Mouse (Mus musculus): ENCODE data around the gene Tmtc2.
A peak's percentile ranks its signal among the peaks of the same experiment; 100 is the strongest.

Tmtc2 gene

DNA sequence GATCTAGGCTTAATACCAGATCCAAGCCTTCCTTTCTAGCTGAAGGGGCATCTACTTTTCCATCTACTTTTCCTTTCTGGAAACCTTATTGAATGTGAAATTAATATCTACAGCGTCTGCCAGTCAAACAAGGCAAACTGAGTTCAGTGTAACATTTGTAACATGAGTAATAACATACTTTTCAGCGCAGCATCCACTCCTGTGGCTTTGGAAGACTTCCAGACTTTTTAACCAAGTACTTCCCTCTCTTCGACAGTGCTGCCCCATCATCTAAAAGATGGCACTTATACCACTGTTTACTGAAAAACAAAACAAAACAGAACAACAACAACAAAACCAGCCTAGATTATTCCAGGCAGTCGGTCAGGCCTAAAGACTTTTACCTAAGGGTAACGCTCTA lies 409.0 kb downstream of the Tmtc2 start:
- DNase-seq (ENCODE audit: low spot score in 2 of 2), result no peak

DNA sequence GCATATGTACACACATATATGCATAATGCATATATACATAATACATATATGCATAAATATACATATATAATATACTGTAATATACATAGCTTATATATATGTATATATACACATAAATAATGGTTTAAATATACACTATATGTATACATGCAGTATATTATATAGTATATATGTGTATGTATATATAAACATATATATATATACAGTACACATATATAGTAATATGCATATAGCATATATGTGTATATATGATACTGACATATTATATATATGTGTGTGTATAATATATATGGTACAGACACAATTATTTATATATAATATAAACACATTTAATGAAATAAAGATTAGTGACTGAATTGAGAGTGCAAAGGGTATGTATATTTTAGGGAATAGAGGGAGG lies 420.5 kb downstream of the Tmtc2 start:
- DNase-seq (ENCODE audit: low spot score in 2 of 2), result no peak

DNA sequence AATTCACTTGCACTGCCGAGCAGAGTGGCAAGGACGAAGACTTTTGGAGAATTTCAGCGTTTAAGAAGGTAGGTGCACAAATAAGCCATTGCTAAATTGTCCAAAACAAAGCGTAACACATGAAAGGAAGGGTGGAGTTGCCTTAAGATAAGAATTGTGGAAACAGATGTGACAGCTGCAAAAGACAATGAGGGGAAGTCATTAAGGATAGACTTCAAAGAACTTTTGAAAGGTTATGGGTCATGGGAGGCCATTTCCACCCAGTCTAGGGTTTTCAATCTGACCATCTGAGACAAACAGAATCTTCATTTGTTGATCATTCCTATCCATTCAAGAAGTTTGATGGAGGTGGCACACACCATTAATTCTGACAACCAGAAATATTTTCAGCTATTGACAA lies 429.9 kb downstream of the Tmtc2 start:
- DNase-seq (ENCODE audit: low spot score in 2 of 2), result peak; percentile 38 to 56

DNA sequence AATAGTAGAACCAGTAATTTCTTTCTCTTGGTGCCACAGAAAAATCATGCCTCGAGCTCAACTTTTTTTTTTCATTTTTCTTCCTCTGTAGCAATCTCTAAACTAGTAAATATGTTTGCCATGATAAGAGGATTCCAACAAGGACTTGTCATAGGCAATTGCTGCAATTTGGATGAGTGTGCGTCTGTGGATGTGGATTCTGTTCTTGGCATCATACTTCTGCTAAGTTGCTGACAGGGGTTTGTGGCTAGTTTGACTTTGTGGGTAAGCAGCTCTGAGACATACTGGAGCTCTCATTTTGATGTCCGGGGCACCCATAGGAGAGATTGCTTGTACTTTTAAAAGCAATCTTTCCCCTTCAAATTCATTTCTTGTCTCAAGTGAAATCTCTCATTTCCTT lies 432.1 kb downstream of the Tmtc2 start:
- no peak for DNase-seq (ENCODE audit: low spot score in 2 of 2)
